Mouse (Mus musculus) lung, postnatal 36 days (tissue): ENCODE measurements around the gene Tmem53.
"Not testable (repeated sequence)": the region's sequence is repeated elsewhere in the genome, so short reads cannot be mapped to it uniquely, and the experiment has no call there.

Experiments
- DNase-seq: peaks from one replicate; pipeline ENCODE4 v3.0.0; 2022; ENCODE audit warnings: mixed read lengths

Tmem53 gene

DNA sequence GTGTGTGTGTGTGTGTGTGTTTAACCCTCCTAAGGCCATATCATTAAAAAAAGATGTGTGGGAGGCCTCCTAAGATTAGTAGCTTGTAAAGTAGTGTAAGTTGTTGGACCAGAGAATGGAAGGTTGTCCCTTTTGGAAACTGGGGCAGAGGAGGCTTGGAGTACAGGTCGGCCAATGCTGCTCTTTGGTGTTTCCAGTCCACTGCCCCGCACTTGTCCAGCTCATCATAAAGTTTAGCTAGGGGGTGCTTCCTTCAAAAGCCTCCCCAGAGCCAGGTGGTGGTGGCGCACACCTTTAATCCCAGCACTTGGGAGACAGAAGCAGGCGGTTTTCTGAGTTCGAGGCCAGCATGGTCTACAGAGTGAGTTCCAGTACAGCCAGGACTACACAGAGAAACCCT is 1.0 kb downstream of the Tmem53 start:
- DNase-seq = no peak

DNA sequence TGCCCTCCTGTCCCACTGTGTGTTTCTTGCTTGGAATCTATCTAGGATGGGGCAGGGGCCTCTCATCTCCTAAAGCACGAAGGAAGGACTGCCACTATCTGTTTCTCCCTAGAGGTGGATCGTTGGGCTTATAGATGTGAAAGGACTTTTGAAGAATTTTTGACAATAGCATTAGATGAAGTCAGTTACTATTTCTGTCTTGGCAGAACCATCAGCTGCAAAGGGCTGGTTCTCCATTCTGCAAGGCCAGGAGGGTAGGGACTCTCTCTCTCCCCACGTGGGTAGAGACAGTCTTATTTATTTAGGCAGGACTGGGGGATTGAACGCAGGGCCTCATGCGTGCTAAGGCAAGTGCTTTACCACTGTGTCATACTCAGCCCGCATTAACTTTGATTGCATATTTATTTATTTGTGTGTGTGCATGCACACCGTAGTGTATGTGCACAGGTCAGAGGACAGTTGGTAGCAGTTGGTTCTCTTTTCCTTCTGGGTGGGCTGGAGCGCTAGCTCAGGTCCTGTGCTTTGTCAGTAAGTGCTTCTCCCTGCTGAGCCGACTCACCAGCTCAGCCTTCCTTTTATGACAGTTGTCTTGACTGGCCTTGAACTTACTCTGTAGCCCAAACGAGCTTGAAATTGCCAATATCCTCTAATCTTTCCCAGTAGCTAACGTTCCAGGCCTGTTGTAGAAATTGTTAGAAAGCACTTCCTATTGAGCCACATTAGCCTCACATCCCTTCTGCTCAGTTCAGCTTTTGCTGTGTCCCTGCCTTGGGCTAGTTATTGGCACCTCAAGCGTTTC is 1.7 kb downstream of the Tmem53 start:
- DNase-seq = no peak

DNA sequence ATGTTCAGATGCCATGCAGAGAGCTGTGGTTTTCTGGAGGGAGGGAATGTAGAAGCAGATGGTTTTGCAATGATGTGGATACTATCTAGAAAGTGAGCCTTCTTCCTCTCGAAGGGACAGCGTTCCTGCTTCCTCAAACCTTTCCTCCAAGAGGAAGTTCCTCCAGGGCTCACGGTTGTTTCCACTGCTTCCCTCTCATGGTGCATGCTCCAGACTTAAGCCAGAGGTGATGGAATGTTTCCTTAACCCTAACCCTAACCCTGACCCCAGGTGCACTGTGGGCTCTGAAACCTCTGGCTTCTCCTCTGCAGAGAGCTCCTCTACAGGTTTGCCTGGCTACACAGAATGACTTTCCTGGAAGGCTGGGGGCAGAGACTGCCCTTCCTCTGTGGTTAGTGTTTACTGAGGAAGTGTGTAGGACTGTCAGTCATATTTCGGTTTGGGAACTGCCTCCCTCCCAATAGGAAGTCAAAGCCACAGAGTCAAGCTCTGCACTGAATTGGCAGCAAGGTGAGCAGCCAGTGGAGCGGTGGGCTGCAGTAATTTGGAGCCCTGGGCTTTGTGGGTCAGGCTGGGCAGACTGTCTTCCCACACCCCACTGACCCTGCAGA is 2.4 kb downstream of the Tmem53 start:
- peak; percentile 19 for DNase-seq

DNA sequence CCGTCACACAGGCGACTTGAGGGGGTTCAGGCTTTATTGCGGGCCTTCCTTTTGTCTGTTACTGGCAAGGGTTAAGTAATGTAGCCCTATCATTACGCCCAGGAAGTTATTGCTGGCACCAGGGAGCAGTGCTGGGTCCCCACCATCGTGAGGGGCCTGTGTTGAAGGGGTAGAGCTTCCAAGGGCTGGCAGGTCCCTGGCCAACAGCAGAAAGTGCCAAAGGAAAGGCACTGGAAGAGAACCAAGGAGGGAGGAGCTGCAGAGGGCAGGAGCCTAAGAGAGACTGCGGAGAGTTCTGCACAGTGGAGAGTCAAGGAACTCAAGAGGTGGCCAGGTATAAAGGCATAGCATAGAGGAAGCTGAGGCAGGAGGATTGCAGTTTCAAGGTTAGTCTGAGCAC is 2.9 kb downstream of the Tmem53 start:
- DNase-seq = peak; percentile 8

DNA sequence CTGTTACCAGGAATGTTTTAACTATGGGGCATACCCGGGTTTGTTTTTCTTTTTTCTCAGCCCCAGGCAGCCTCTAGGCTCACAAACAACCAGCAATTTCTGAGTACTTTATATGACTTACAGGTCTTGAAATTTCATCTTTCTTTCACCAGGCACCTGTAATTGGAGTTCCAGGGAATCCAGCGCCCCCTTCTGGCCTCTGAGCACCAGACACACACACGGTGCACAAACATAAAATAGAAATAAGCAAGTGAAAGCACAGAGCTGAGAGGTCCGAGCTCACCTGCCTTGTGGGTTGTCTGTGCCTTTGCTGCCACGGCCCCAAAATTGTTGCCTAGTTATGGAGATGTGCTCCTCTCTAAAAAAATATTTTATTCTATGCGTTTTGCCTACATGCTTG is 8.2 kb downstream of the Tmem53 start:
- DNase-seq = not testable (repeated sequence)

DNA sequence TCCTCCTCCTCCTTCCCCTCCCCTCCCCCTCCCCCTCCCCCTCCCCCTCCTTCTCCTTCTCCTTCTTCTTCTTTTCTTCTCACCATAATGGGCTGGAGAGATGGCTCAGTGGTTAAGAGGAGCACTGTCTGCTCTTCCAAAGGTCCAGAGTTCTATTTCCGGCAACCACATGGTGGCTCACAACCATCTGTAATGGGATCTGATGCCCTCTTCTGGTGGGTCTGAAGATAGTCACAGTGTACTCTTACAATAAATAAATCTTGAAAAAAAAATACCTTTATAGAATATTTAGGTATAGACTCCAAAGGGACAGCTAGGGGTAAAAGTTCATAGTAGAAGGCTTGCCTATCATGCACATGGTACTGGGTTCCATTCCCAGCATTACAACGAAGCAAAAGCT is 9.5 kb downstream of the Tmem53 start:
- DNase-seq = no peak

DNA sequence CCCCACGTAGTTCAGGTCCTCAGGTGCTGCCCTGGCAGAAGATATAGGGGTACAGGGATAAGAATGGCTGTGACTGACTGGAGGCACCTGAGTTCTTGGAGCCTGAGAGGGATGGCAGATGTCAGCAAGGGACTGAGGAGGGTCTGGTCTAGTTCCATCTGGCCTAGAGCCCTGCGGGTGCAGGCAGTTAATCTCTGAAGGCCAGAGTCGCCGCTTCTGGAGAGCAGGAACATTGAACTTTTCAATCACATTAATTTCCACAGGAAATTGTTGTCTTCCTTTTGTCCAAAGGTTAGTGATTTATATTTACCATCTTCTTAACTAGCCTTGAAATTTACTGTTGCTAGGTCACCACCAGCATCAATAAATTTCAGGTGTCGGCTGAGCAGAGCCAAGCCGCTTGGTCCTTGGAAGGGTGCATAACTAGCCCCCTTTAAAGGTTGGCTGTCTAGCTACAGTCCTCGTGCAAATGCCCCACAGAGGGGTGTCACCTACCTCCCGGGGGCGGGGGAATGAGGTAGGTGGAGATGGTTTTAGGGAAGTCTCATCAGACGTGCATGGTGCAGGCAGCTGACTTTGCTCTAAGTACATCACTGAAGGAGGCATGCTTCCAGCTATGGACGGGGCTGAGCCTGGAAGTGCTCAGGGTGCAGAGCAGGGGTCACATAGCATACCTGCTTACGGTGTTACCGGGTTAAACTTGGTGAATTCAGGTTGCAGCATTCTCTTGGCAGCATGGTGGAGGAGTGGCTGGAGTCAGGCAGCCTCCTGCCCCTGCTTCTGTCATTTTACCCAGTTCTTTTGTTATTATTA is 10.6 kb downstream of the Tmem53 start:
- no peak for DNase-seq

DNA sequence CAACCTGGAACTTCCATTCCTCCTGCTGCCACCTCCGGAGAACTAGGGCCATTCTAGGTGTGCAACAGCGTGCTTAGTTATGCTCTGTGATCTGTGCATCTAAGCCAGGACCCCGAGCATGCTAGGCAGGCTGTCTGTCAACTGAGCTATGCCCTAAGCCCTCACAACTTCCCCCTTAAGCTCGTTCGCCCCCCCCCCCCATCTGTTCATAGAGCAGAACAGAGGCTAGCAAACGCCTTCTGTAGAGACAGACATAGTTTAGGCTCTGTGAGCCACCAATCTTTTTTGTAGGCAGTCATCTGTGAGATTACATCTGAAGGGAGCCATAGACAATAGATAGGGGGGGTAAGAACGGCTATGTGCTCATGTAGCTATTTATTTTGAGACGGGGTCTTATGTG is 11.2 kb downstream of the Tmem53 start:
- no peak for DNase-seq

DNA sequence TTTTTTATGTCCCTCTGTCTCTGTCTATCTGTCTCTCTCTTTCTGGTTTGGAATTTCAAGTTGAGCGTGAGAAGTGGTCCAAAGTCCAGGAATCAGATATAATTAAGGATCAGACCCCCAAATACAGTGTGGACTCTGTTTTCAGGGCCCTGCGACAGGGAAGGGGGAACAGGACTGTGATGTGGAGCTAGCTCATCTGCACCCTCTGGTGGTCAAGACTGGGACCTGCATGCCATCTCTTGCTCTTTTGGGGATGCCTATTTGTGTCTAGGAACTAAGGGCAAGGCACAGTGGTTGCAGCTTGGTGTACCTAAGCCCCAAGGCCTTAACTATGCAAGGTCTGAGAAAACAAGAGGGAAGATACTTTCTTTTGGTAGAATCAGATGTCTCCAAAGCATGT is 15.5 kb downstream of the Tmem53 start:
- peak; percentile 89 for DNase-seq

DNA sequence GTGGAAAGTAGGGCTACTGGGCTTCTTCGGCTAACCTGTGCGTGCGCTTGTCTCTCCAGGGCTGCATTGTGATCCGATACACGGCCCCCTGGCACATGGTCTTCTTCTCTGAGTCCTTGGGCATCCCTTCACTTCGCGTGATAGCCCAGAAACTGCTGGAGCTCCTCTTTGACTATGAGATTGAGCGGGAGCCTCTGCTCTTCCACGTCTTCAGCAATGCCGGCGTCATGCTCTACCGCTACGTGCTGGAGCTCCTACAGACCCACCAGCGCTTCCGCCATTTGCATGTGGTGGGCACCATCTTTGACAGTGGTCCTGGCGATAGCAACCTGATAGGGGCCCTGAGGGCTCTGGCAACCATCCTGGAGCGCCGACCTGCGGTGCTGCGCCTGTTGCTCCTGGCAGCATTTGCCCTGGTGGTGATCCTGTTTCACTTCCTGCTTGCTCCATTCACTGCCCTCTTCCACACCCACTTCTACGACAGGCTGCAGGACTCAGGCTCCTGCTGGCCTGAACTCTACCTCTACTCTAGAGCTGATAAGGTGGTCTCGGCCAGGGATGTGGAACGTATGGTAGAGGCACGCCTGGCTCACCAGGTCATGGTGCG is 16.2 kb downstream of the Tmem53 start:
- DNase-seq = no peak

DNA sequence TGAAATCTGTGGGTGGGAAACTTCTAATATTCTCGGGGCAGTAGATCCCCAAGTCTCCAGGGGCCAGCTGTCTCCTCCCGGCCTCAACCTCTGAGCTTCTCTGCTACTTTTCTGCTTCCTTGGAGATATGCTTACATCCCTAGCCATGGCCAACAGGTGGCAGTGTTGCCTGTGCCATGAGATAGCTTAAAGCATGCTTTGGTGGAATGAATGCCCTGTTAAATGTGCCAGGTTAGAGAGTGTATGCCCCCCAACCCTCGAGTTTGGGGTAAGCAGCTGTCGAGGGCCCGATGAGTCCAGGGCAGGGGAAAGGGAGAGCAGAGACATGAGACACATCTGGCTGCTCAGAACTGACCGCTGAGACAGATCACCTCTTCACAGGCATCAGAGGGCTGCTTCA is 18.5 kb downstream of the Tmem53 start:
- peak; percentile 87 for DNase-seq

DNA sequence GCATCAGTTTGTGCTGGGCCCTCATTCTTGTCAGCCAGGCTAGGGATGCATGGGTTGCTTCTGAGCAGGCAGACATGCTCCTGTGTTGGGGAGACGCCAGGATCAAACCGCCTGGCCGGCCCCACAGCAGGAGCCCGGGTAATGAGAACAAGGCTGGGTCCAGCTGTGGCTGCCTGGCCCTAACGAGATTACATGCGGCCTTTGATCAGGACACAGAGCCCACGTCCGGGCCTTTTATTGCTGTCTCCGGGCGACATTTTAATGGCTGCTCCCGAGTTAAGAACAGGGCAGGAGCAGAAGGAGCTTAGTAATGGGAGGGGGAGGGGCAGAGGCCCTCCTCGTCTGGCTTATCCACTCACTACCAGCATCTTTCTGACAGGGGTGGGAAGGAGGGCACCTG is 20.7 kb downstream of the Tmem53 start:
- no peak for DNase-seq

DNA sequence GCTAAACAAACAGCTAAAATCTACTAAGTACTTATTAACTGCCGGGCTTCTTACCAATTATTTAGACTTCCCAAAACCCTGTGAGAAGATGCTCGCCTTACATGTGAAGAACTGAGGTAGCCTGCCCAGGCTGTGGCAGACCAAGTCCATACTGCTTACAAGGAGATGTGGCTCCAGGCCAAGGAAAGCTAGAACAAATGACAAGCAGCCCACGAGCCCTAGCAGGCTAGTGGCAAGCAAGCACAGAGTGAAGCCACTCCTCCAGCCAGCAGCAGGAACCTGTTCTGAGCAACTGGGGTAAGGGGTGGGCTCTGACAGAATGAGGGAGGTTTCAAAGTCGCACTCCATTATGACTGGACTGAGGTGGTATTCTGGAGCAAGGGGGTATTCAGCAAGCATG is 23.0 kb downstream of the Tmem53 start:
- peak; percentile 66 for DNase-seq

DNA sequence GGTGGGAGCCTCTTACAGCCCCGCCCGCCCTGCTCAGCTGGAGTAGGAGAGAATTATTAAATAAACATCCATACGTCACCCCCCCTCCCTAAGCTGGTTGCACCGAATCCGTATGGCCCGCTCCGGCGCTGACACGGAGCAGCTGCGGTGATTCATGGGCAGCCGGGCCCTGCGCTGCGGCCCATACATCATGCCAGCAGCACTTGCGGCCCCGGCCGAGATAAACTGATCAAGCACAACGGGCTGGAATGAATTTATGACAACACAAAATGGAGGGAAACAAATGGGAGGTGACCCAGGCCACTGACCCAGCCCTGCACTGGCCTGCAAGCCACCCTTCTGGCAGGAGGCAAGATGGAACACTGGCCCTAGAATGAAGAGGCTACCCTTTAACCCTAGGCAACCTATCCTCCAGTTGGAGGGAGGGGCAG is 24.5 kb downstream of the Tmem53 start:
- DNase-seq = no peak

DNA sequence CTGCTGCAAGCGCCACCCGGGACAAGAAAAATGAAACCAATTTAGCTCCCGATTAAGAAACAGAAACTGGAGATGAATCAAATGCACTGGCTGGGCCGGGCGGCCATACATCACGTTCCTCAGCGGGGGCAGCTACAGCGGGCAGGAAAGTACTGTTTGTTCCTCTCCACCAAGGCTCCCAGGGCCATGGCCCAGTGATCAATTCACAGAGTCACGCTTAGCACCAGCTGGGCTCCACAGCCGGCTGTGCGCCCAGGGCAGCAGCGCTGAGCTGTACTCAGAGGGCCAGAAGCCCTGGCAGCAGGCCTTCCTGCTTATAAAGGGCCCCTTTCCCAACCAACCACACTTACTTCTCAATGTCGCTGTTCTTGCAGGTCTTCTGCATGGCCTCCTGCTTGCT is 25.3 kb downstream of the Tmem53 start:
- DNase-seq = peak; percentile 55

DNA sequence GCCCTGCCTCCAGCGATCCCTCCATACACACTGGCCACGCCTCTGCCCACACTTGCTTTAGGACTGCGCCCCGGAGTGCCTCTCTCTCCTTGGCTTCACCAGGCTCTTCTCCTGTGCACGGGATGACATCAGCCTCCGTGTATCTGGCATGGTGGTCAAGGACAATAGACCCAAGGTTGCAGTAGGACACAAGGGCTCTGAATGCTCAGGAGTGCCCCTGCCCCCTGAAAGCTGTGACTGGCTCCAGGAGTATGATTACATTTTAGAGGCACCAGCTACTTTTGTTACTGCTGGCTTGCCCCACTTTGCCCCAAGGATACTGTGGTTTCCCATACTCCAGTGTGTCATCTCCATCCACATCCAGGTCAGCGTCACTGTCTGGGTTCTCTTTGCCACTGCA is 25.9 kb downstream of the Tmem53 start:
- no peak for DNase-seq

DNA sequence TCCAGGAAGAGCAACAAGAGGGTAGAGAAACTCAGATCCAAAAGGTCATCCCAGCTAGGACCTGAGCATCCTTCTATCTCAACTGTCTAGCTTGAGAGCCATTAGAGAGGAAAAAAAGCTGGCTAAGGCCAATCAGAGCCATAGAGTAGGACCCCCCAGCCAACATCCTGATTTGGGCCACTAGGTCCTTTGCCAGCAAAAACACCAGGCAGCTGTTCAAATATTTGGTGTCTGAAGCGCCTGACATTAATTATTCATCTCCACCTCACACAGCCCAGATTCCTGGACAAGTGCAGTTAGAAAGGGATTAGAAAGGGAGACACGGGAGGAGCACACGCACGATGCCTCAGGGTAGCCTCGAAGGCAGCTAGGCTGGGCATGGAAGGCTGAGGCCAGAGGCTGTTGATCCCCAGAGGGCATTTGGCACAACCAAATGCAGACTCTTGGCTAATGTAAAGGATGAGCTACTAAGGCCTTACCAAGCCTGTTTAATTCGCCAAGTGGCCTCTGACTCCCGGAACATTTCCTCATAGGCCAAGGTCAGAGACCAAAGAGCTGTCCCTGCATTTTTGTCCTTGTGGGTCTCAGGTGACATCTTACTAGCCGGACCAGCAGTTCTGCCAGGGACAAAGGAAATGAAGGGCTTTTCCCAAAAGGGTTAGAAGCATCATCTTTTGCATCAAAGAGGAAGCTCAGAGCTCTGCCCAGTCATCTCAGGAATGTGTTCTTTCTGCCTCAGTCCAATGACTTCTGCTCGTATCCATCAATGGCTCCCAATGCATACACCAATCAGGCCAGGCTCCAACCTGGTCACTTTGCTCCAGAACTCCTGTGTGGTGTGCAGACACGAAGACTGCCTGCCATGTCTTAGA is 26.9 kb downstream of the Tmem53 start:
- no peak for DNase-seq

DNA sequence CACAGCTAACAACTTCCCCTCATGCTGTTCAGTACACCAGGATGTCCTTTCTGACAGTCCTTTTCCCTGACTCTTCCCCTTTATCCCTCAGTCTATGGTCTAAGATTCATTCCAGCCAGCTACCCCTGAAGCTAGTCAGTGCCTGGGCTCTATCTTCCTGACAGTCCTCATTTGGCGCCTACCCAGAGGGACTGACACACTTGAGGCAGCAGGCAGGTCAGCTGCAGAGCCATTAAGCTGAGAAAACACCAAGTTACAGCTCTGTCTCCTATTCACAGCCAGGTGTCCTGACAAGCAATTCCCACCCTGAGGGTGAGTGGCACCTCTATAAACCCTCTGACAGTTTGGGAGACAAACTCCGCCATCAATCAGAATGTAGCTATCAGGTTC is 27.5 kb downstream of the Tmem53 start:
- no peak for DNase-seq

DNA sequence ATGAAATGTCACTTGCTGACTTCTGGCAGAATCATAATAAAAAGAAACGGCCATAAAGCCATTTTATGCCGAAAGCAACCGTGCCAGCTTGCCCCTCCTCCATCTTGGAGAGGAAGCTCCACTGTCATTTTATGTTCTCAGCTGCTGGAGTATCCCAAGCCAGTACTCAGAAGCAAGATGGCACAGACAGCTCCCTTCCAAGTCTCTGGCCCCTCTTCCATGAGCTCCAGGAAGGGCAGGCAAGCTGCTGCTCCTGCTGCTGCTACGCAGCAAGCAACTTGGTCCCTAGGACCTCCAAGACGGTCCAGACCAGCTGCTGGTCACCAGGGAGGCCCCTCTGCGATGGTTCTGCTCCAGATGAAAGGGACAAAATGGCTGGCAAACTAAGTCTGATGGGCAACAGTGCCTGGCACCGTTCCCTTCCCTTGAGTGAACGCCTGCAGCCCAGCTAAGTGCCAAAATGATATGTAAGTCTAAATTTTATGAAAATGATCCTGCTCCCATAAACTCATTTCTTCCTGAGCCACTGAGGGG is 28.7 kb downstream of the Tmem53 start:
- no peak for DNase-seq

DNA sequence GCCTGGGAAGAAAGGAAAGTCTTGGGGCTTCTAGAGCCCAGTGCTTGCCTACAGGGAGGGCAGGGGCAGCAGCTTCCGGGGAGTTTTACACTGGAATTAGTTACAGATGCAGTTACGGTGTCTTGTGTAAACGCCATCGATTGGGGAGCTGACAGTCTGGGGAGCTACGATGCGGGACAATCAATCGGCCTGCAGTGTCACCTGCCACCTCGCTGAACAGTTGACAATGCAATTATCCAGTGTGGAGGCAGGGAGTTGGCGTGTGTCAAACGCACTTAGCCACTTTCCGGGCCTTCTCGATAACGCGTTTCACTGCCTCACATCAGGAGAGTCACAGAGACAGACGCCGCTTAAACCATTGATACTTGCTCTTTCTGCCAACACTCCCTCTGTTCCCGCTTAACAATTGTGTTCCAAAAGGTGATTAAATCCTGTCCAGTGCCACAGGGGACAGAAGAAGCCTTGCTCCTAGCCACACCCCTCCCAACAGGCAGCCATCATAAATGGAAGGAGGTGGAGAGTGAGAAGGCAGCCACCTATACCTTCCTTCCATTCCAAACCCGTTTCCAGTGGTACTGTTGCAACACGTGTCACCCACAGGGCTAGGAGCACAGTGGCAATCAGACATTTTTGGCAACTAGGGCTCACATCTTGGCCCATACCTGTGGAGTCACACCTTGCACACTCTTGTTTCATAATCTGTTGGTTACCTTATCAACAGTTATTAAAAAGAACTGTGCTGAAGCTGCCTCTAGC is 29.5 kb downstream of the Tmem53 start:
- DNase-seq = no peak
